Mouse (Mus musculus) hematopoietic stem cell, adult 5-6 weeks (primary cell): Measurements from ENCODE around the gene Nav2. TPM values are rescaled to one million over a fixed set of nuclear protein-coding genes. Genes with fewer than 3 reads are reported as not detected.

Experiments
- ATAC-seq, 2 experiments: fragments of 125-278 bp in 1 of 2; replicated peaks in 1 of 2; 2 replicates each; pipeline ENCODE4 v1.8.0; 2016 to 2017; ENCODE audit warnings: inconsistent platforms in 2 of 2, mild to moderate bottlenecking in 2 of 2, moderate number of reproducible peaks in 2 of 2, low read depth in 1 of 2, moderate TSS enrichment in 1 of 2; ENCODE audit not compliant: low FRiP score in 2 of 2, poor library complexity in 2 of 2, severe bottlenecking in 2 of 2, insufficient read depth in 1 of 2, low TSS enrichment in 1 of 2
- total RNA-seq: library from RNA; stranded (forward); fragments of 172-1452, 232-1000 nt; gene quantifications from 2 replicates; pipeline ENCODE4 v1.2.3, GENCODE M21; 2017

Nav2 gene
- total RNA-seq, 1 experiment from 2014 or later: 7.4 TPM

DNA sequence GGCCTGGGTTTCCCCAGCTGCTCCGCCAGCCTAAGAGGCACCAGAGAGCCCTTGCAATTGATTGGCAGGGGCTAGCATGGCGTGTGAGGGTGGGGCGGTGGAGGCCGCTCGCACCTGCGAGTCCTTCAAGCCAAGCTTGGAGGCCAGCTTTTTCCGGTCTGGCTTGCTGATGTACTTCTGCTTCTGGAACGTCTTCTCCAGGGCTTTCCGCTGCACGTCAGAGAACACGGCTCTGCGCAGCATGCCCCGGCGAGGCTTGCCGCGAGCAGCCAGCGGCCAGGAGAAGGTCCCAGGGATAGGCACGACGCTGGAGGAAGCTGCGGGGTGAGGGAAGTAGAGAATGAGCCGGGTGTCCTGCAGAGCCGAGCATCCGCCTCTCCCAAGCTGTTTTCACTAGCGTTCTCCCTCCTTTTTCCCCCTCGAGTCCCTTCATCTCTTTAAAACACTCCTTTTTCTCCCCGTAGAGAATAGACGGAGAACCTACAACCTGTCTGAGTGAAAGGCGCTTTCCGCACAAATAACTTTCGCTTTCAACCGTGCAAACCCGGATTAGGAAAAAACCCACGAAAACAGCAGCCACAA lies 725.0 kb downstream of the Nav2 start:
- peak; percentile 93 to 95 for ATAC-seq

DNA sequence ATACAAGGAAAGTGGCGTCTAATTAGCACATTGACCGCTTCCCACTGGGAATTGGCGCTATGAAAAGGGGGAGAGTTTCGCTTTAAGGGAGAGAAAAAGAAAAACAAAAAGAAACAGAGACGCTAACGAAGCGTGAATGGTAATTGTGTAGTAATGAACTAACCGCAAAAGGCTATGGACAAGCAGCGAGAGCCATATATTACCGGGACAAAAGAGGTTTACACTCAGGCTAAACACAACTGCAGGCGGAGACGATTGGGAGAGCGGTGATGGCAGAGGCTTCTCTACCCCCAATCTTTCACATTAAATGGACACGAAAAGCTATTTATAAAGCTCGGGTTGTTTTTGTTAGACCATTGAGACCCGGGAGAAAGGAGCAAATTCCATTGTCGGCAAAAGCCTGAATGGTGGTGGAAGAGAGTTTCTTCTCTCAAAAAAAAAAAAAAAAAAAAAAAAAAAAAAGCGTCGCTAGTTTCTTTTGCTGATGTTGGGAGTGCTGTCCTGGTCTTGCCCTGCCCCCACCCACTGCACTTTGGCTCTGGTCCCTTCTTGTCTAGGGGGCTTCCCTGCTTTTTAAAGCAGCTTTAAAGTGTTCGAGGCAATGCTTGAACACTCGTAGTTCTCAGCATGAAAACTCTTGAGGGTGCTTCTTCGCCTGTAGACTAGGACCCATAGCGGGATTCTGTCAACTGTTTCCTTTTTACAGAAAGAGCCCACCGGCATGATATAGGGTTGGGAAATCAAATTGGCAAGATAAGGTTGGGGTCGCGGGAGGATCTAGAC lies 726.0 kb downstream of the Nav2 start:
- no peak for ATAC-seq

DNA sequence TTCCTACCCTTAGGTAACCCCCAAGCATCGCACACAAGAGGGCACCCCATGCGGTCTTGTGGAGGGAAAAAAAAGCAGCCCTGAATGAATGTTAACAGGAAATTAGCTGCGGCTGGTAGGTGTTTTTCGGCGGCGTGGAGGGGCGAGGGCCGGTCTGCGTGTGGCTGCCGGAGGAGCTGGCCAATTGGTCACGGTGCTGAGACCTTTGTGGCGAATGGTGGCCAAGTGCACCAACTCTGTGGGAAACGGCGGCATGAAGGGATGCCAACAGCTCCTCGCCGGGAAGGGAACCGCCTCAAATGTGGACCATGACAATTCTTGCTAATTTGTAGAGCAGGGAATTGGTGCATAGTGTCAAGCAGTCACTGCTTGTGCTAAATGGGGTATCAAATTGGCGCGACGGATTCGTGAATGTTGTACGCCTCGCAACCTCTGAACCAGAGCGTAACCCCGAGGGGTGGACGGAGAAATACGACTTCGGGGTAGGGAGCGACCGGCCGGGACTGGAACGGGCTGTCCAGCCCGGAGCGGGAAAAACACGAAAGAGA lies 726.6 kb downstream of the Nav2 start:
- 0 out of 4 replicates have a peak, but pooled peaks of 1 of the 2 experiments have one; percentile 5 for ATAC-seq

DNA sequence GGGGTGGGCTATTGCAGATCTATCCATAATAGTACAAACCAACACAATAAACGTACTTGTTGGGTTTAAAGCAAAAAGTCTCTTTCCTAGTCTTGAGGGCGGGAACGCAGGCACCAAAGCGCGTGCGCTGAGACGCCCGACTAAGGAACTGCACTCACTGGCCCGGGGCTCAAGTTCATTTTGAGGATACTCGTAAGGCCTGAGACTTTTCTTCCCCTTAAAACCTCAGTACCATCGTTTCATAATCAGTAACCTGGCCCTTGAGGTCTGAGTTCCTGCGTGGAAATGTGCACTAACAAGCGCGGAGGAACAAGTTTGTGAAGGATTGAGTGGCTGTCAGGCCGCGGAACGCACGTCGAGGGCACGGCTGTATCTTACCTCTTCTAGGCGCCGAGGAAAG lies 727.5 kb downstream of the Nav2 start:
- no peak for ATAC-seq

DNA sequence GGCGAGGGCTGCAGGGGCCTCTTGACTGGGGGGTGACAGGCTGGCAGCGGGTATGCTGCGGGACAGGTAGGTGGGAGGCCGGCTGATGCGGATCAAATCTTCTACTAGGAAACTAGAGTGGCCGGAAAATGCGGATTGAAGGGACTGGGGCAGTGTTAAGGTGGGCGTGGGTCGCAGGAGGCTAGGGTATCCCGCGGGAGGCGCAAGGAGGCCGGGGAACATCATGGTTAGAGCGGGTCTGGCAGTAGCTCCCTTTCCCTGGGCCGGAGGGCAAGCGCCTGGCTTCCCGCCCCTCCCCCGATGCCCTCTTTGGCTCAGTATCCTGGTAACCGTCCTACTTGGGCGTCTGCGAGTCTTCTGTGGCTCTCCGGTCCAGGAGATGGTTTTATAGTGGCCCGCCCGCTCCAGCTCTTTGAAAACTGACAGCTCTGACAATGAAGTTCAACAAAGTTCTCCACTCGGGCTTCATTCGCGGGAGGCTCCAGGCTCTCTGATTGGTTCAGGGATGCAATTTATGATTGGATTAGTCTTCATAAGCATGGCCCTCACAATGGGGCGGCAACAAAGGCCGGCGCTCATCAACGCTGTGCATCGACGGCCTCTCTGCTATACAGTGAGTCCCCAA lies 728.1 kb downstream of the Nav2 start, which contains the start of gene Dbx1:
Gene Dbx1, minus strand, starts transcription at position 359 of the 625 bp plus-strand sequence.
- no peak for ATAC-seq

DNA sequence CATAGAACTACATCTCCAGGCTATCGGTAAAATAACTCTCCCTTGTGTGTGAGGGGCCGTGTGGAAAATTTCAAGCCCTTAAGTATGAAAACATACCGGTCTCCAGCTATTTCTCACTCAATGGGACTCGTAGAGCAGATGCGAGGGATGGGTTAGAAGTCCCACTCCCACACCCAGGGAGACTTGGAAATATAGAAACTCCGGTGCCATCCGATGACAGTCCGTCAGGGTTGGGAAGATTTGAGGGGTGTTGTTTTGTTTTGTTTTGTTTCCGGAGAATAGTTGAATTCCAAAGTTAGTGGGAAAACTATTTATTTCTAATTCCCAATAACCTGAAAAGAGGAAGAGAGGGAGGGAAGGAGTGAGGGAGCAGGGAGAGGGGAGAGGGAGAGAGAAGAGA lies 728.8 kb downstream of the Nav2 start:
- ATAC-seq: no peak

DNA sequence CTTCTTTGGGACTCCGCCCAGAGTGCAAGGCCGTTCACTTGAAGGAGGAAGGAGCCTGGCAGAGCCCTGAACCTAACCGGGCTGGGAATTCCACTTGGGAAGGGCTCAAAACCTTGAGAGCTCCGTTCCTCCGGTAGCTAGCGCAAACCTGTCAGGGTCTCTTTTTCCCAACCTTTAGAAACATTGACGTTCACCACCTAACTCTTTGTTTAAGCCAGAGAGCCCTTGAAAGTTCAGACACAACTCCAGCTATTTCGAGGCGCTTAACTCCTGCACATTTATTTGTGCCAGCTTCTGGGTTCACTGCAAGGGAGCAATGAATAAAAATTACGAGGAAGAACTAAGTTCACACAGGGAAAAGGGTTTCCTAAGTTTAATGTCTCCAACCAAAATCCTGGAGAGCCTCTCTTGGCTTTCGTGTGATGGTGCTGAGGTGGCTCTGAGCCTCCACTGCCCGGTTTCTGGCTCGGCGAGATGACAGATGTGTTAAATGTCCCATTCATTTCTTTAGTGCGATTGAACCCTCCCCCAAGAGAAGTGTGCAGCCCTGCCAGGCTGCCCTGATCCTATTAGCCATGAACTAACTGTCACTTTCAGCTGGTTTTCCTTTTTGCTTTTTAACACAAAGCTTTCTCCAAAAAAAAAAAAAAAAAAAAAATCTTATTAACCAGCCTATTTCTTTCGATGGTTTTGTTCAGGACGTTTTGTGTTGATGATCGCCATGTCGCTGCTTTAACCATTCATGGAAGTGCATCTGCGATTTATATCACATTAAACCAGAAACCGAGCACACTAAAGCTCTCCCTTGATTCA lies 729.5 kb downstream of the Nav2 start:
- no peak for ATAC-seq

DNA sequence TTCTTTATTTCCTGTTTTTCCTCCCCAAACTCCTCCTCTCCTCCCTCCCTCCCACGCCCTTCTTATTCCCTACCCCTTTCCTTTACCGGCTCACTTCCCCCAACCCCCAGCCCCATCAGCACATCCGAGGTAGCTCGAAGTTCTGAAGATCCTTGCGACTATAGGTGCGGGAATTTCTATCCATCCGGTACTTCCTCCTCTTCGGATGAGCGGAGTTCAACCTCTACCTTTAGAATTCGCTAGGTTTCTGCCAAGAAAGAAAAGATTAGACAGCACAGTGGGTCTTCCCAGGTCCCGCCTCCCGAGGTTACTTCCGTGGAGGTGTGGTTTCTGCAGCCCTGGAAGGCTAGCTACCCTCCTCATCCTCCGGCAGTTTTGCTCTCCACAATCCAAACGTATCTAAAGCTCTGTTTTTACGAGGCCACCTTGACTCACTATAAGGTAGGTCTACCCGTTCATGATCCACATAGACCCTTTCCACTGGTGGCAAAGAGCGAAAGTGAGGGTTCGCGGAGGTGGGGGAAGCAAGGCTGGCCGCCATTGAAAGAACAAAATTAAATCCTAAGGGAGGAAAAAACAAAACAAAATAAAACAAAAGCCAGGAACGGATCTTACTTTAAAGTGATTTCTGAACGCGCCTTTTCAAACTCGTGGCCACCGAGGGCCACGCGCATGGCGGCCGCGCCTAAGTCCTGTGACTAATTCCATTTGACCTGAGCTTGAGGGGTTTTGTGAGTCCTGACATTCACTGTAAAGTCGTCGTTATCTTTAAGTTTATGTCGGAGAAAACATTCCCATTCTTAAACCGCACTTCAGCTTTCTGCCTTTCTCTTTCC lies 730.6 kb downstream of the Nav2 start:
- no peak for ATAC-seq

DNA sequence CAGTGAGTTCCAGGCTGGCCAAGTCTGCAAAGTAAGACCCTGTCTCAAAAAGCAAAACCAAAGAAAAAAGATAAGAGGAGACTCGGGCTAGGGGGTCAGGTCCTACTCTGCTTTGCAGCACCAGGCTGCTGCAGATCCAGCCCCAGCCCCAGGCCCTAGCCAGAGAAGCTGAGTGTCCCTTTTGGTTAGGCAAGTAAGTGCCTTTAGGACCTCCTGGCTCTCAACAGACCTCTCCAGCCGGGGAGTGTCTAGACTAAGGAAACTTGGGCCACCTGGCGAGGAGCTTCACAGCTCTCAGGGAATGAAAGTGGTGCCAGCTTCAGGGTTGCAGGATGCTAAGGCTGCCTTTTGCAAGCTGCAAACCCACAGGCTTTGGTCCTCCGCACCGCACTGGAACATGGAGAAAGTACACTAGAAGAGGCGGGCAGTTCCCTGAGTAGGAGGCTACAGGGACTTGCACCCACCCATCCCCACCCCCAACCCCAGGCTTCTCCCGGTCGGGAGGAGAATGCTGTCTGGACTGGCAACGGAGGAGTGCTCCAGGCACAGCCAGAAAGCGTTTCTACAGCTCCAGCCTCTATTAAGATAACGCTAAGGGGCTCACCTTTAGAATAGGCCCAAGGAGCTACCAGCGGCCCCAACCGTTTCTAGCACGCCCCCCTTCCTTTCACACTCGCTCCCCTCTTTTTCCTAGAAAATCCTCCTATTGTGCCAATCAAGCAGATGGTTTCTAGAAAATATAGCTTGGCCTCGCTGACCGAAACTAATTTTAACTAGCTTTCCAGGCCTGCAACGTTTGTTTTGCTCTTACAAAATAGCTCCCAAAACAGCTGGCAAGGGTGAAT lies 731.6 kb downstream of the Nav2 start:
- ATAC-seq: no peak

DNA sequence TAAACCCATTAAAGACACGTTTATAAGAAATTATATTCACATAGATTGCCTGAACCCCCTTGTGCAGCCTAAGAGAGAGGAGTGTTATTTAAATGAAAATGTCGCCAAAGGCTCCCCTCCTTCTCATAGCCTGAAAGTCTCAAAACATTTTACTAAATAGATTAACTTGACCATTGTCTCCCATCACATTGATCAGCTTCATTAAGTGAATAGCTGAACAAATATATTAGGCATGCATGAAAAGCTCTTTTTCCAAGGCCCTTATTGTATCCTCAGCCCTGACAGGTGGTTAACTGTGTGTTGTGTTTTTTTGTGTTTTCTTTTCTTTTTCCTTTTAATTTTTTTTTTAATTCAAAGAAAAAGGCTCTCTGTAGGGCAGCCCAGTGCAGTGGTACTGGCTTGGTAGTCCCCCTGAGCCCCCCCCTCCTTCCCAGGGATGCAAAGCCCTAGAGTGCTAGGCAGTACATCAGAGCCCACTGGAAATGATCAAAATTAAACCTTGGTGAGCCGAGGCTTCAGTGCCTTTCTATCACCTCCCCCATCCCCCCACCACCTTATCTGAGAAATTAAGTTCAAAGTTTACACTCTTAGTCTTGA lies 732.3 kb downstream of the Nav2 start:
- ATAC-seq: no peak

Other genes with a start within 250 kb of the Nav2 start
- gene Zdhhc13, start 119.7 kb upstream of the Nav2 start, total RNA-seq: 46.3 TPM in 2 replicates
- gene Csrp3, start 60.7 kb upstream of the Nav2 start, total RNA-seq: 2.7 and 4.6 TPM in 2 replicates
- gene E2f8, start 27.1 kb upstream of the Nav2 start, total RNA-seq: 14.6 and 20.5 TPM in 2 replicates